Mouse (Mus musculus) left cerebral cortex, postnatal 10 days (tissue): ENCODE results near the gene Prr13. TPM values are rescaled to one million over a fixed set of nuclear protein-coding genes. Genes with fewer than 3 reads are reported as not detected.
A peak's percentile ranks its signal among the peaks of the same experiment; 100 is the strongest.

ENCODE experiments used
- DNase-seq, 2 experiments: peaks; one replicate each; pipeline ENCODE4 v3.0.0; 2021 to 2022; ENCODE audit warnings: low spot score in 2 of 2, mixed read lengths in 1 of 2; ENCODE audit errors: extremely low spot score in 1 of 2
- intact Hi-C: fragments of 180-260 bp; cut with DNase I; formaldehyde crosslinking; loops from one replicate; pipeline ENCODE4 v1.15.1; 2025
- total RNA-seq, 2 experiments: library from RNA; stranded (reverse); gene quantifications; 2 replicates each; pipeline ENCODE4 v1.2.3; 2021

Gene Prr13
- total RNA-seq, 2 experiments from 2014 or later = 19.1 to 21.6 TPM

- intact Hi-C loops = no loop called here
- DNase-seq = no peak
Observed at GRCm38 (mm10) chr15:102458050-102458736, 635 bp upstream of the Prr13 start.

- intact Hi-C loops = no loop called here
- DNase-seq = no peak
Observed at GRCm38 (mm10) chr15:102459381-102459780, 553 bp downstream of the Prr13 start.

DNA sequence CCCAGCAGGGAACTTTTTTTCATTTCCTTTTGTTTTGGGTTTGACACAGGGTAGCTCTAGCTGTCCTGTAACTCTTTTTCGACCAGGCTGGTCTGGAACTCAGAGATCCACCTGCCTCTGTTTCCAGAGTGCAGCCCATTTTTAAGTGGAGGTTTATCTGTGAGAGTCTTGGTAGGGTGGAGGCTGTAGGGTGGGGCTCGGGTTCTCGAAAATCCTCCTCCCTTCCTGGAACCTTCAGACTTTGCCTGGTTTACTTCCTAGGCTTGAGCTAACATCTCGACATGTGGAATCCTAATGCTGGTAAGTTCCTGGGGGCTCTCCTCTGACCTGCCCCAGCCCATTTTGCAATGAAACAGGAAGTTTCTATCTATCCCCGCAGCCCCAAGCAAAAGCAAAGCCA, 1.0 kb downstream of the Prr13 start:
- intact Hi-C loops = no loop called here
- DNase-seq = no peak

- intact Hi-C loops = no loop called here
- no peak for DNase-seq
Observed at GRCm38 (mm10) chr15:102460409-102460808, 1.6 kb downstream of the Prr13 start.

GRCm38 (mm10) chr15:102460971-102461370, 2.1 kb downstream of the Prr13 start:
- intact Hi-C loops = no loop called here
- DNase-seq = no peak

GRCm38 (mm10) chr15:102461430-102462075, 2.7 kb downstream of the Prr13 start:
- DNase-seq = no peak
- intact Hi-C loops = no loop called here

DNA sequence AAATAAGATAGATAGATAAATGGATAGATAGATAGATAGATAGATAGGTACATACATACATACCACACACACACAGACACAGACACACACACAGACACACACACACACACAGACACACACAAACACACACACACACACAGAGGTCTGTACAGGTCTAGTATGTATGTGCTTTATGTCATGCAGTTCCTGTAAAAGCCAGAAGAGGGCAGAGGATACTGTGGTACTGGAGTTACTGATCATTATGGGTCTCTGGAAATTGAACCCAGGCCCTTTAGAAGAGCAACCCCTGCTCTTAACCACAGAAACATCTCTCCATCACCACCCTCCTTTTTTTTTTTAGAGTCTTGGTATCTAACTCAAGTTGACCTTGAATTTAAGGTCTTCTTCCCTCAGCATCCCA, 4.8 kb downstream of the Prr13 start:
- intact Hi-C loops = no loop called here
- DNase-seq = no peak

- intact Hi-C loops = no loop called here
- no peak for DNase-seq
Observed at GRCm38 (mm10) chr15:102468675-102469370, 10.0 kb downstream of the Prr13 start.

DNA sequence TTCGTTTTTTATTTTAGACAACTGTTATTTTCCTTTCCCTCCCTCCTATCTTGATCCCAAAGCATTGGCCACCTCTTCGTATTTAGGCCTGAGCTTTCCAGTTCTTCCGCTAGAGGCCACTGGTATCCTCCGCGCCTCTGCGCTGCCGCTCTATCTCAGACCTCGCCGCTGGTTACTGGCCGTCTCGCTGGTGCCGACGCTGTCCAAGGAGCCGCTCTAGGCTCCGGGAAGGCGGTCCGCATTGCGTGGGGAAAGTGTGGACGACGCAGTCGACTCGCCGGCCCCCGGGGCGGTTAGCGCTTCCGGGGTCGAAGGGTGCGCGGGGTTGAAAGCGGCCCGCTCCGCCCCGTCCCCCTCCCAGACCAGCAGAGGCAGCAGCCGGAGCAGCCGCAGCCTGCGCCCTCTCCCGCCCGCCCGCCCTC, 11.4 kb downstream of the Prr13 start, which contains the start of gene Pcbp2:
Pcbp2 (plus strand) TSS at position 357 of the 422 bp plus-strand sequence.
- intact Hi-C loops = loop anchor here (5.0 kb wide), 1 partner anchor 37 kb away; no protein-coding TSS in a partner anchor

GRCm38 (mm10) chr15:102470605-102471294, 11.9 kb downstream of the Prr13 start:
- intact Hi-C loops = loop anchor here (5.0 kb wide), 1 partner anchor 37 kb away; no protein-coding TSS in a partner anchor
- peak; percentile 68 to 94 for DNase-seq

More for the DNA sequence above, 11.4 kb downstream of the Prr13 start, which contains the start of gene Pcbp2:
- DNase-seq = peak; percentile 94 to 99

- DNase-seq = no peak
- intact Hi-C loops = loop anchor here (5.0 kb wide), 1 partner anchor 36 kb away; no protein-coding TSS in a partner anchor
Observed at GRCm38 (mm10) chr15:102471295-102471645, 12.4 kb downstream of the Prr13 start.

DNA sequence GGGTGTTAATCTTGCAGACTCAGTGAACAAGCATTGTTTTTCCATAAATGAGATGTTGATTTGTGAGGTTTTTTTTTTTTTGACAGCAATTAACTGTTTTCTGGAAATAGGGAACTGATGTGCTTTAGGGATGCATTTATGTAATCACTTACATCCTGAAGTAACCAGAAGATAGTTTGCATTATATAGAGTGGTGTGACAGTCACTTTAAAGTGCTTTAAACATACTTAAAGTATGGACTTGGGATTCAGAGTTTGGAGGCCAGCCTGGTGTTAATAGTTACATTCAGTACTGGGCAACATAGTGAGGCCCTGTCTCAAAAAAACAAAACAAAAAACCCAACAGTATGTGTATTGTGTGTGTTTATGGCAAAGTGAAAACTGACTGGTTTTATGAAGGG, 12.9 kb downstream of the Prr13 start:
- no peak for DNase-seq
- intact Hi-C loops = loop anchor here (5.0 kb wide), 1 partner anchor 36 kb away; no protein-coding TSS in a partner anchor

GRCm38 (mm10) chr15:102473246-102473645, 14.4 kb downstream of the Prr13 start:
- intact Hi-C loops = loop anchor here (5.0 kb wide), 1 partner anchor 34 kb away; no protein-coding TSS in a partner anchor

DNA sequence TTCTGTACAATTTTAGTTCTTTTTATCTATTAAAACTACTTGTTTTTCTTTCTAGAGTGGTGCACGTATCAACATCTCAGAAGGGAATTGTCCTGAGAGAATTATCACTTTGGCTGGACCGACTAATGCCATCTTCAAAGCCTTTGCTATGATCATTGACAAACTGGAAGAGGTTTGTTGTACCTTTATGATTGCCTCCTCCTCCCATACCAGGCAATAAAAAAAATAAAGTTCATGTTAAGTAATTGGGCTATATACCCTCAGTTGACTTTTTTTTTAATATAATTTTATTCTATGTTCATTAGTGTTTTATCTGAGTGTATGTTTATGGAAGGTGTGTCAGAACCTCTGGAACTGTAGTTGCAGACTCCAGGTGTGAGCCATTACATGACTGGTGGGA, 15.7 kb downstream of the Prr13 start:
- no peak for DNase-seq
- intact Hi-C loops = loop anchor here (5.0 kb wide), 1 partner anchor 33 kb away; no protein-coding TSS in a partner anchor

More at GRCm38 (mm10) chr15:102473246-102473645, 14.4 kb downstream of the Prr13 start:
- DNase-seq = no peak

GRCm38 (mm10) chr15:102483136-102483535, 24.3 kb downstream of the Prr13 start:
- intact Hi-C loops = loop anchor here (10.0 kb wide), 1 partner anchor 388 kb away; no protein-coding TSS in a partner anchor
- DNase-seq = no peak

DNA sequence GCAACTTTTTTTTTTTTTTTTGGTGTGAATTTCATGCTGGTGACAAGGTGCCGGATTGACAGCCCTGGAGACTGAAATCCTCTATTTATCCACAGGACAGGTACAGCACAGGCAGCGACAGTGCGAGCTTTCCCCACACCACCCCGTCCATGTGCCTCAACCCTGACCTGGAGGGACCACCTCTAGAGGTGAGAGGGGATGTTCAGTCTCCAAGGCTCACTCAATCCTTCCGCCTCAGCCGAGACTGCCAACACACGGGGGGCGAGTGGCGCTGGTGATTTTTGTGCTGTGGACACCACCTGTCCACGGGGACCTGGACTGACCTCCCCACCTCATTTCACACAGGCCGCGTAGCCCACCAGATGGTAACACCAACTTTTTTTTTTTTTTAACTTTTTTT, 27.0 kb downstream of the Prr13 start:
- DNase-seq = no peak
- intact Hi-C loops = loop anchor here (10.0 kb wide), 1 partner anchor 391 kb away; no protein-coding TSS in a partner anchor

DNA sequence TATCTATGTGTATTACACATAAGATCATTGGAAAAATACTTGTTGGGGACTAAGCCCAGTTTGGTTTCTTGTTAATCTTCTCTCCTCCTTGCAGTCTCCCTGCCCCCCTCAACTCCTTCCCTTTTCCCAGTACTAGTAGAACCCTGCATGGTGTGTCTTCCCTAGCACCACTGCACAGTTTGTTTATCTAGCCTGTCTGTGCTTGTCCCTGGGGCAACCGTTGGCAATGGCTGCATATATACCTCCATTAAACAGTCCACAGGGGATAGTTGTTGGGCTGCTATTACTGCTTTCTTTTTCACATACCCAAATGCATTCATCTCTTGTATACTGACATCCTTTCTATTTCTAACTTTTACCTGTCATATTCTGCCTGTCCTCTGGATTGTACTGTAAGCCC, 28.8 kb downstream of the Prr13 start:
- no peak for DNase-seq
- intact Hi-C loops = loop anchor here (10.0 kb wide), 1 partner anchor 393 kb away; no protein-coding TSS in a partner anchor

- DNase-seq = no peak
- intact Hi-C loops = no loop called here
Observed at GRCm38 (mm10) chr15:102498322-102498721, 39.5 kb downstream of the Prr13 start.

- no peak for DNase-seq
Observed at GRCm38 (mm10) chr15:102499370-102499769, 40.5 kb downstream of the Prr13 start.

More at GRCm38 (mm10) chr15:102499370-102499769, 40.5 kb downstream of the Prr13 start:
- intact Hi-C loops = no loop called here
